Mouse (Mus musculus) cortical plate, adult 2 months (tissue): Measurements from ENCODE around the gene Rfwd3. TPM values are rescaled to one million over a fixed set of nuclear protein-coding genes. Genes with fewer than 3 reads are reported as not detected.
"Not testable (repeated sequence)": the region's sequence is repeated elsewhere in the genome, so short reads cannot be mapped to it uniquely, and the experiment has no call there.

Source experiments
- H3K27ac ChIP-seq: fragments of 200-500 bp; 2 replicates; pipeline ENCODE4 v1.5.1; 2012; ENCODE audit warnings: low read length, control low read depth, inconsistent platforms; ENCODE audit not compliant: insufficient read depth
- H3K4me1 ChIP-seq: fragments of 200-500 bp; 2 replicates; pipeline ENCODE4 v1.6.1; 2011; ENCODE audit warnings: low read length; ENCODE audit not compliant: control insufficient read depth, insufficient read depth
- H3K4me3 ChIP-seq: fragments of 200-500 bp; 2 replicates; pipeline ENCODE4 v1.5.1; 2011; ENCODE audit warnings: mild to moderate bottlenecking, low read length, control low read depth; ENCODE audit not compliant: insufficient read depth
- CTCF ChIP-seq: fragments of 200-500 bp; IDR thresholded peaks from 2 replicates; pipeline ENCODE4 v1.5.1; 2011; ENCODE audit warnings: mild to moderate bottlenecking, control low read depth, low read length; ENCODE audit not compliant: insufficient read depth; ENCODE audit errors: extremely low read depth
- POLR2A ChIP-seq: fragments of 200-500 bp; IDR thresholded peaks from 2 replicates; pipeline ENCODE4 v1.6.1; 2011; ENCODE audit warnings: mild to moderate bottlenecking, low read length, control low read depth; ENCODE audit not compliant: insufficient read depth; ENCODE audit errors: extremely low read depth
- polyA plus RNA-seq: library from polyadenylated mRNA; depleted of rRNA; stranded (reverse); fragments of >200 nt; gene quantifications from 2 replicates; pipeline ENCODE4 v1.2.3, GENCODE M21; 2012

Gene Rfwd3
- polyA plus RNA-seq, 1 experiment: 15.2 TPM

- TF ChIP-seq CTCF (no peak), POLR2A (no peak)
- Histone ChIP-seq H3K4me3 (no peak overlapping the region), H3K4me1 (no peaks in the 10 kb centered on the region), H3K27ac (no peak overlapping the region)
Measured at GRCm38 (mm10) chr8:111290586-111290985, 9.4 kb downstream of the Rfwd3 start.

- Histone ChIP-seq H3K4me1 (no peaks in the 10 kb centered on the region), H3K27ac (no peak overlapping the region), H3K4me3 (no peak overlapping the region)
- TF ChIP-seq CTCF (no peak), POLR2A (no peak)
Measured at GRCm38 (mm10) chr8:111285603-111286002, 14.4 kb downstream of the Rfwd3 start.

GRCm38 (mm10) chr8:111282093-111282492 lies 17.9 kb downstream of the Rfwd3 start:
- Histone ChIP-seq H3K4me3 (no peak overlapping the region), H3K27ac (no peak overlapping the region), H3K4me1 (no peaks in the 10 kb centered on the region)
- TF ChIP-seq POLR2A (no peak), CTCF (no peak)

GRCm38 (mm10) chr8:111268277-111268676 lies 31.7 kb downstream of the Rfwd3 start:
- no peak for TF ChIP-seq POLR2A
- TF ChIP-seq CTCF: no peak
- Histone ChIP-seq H3K4me3 (no peak overlapping the region), H3K4me1 (no peaks in the 10 kb centered on the region), H3K27ac (no peak overlapping the region)

- not testable (repeated sequence) for H3K4me1 ChIP-seq, H3K27ac ChIP-seq, H3K4me3 ChIP-seq
Measured at GRCm38 (mm10) chr8:111266161-111266560, 33.9 kb downstream of the Rfwd3 start.

GRCm38 (mm10) chr8:111264693-111265220 lies 35.3 kb downstream of the Rfwd3 start:
- TF ChIP-seq POLR2A (no peak), CTCF (no peak)
- H3K27ac ChIP-seq: no peak overlapping the region
- no peaks in the 10 kb centered on the region for H3K4me1 ChIP-seq
- no peak overlapping the region for H3K4me3 ChIP-seq

GRCm38 (mm10) chr8:111261981-111262381 lies 38.0 kb downstream of the Rfwd3 start:
- TF ChIP-seq POLR2A (no peak), CTCF (no peak)
- Histone ChIP-seq H3K4me1 (no peaks in the 10 kb centered on the region), H3K4me3 (no peak overlapping the region), H3K27ac (no peak overlapping the region)

- H3K4me1 ChIP-seq: no peaks in the 10 kb centered on the region
- no peak overlapping the region for H3K4me3 ChIP-seq
- no peak overlapping the region for H3K27ac ChIP-seq
- no peak for TF ChIP-seq CTCF
- no peak for TF ChIP-seq POLR2A
Measured at GRCm38 (mm10) chr8:111260251-111260650, 39.8 kb downstream of the Rfwd3 start.

- H3K4me3 ChIP-seq: peak overlapping the region; percentile 76
- no peak for TF ChIP-seq CTCF
- TF ChIP-seq POLR2A: no peak
- H3K4me1 ChIP-seq: no peaks in the 10 kb centered on the region
- H3K27ac ChIP-seq: no peak overlapping the region
Measured at GRCm38 (mm10) chr8:111259408-111259741, 40.6 kb downstream of the Rfwd3 start.

GRCm38 (mm10) chr8:111258631-111259407 lies 41.2 kb downstream of the Rfwd3 start, which contains the start of gene Glg1:
Glg1 (minus strand) TSS chr8:111259216.
- Histone ChIP-seq H3K4me1 (no peaks in the 10 kb centered on the region), H3K27ac (peak within 1 kb of the TSS; percentile 90), H3K4me3 (peak within 1 kb of the TSS; percentile 76)
- TF ChIP-seq POLR2A (peak; percentile 96), CTCF (no peak)
